Mouse (Mus musculus) adrenal gland, adult 18-20 months (tissue): ENCODE measurements around the gene Slc47a2. TPM values are rescaled to one million over a fixed set of nuclear protein-coding genes. Genes with fewer than 3 reads are reported as not detected.
"Not testable (repeated sequence)": the region's sequence is repeated elsewhere in the genome, so short reads cannot be mapped to it uniquely, and the experiment has no call there.

ENCODE experiments used
- DNase-seq, 2 experiments: peaks; one replicate each; pipeline ENCODE4 v3.0.0; 2021 to 2022; ENCODE audit warnings: low spot score in 2 of 2
- total RNA-seq, 2 experiments: library from RNA; stranded (reverse); gene quantifications; 1 replicate in 1 of 2; 2 replicates in 1 of 2; pipeline ENCODE4 v1.2.3; 2021

Gene Slc47a2
- total RNA-seq, 2 experiments from 2014 or later = not detected

DNA sequence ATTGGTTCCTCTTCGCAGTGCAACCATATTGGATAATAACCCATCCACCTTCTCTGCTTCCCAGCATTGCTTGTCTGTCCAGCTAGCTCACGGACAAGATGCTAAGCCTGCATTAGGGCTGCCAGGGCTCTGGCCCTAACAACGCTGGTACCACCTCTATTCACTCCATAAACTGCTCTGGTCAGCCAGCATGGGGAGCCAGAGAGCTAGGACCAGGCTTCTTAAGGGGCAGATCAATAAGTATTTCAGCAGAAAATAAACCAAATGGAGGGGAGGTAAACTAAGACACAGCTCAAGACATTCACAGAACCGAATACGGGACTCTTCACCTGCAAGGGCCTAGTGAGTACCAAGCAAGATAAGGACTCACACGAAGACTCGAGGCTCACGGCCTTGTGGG is 3.5 kb upstream of the Slc47a2 start:
- DNase-seq = no peak

DNA sequence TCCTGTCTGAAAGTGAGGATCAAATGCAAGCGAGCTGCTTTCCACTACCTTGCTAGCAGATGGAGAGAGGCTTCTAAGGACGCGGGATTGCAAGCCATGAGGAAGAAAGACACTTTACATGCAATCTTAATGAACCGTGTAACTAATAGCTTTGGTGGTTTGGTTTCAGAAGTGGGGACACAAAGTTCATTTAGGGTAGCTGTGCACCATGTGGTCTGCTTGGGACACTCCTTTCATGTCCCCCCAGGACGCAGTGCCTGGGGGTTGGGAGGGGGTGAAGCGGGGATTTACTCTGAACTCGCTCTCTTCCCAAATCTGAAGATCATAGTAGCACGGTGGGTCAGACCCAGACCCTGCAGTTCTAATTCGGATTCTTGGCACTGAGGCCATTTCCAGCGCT is 689 bp downstream of the Slc47a2 start:
- DNase-seq = no peak

DNA sequence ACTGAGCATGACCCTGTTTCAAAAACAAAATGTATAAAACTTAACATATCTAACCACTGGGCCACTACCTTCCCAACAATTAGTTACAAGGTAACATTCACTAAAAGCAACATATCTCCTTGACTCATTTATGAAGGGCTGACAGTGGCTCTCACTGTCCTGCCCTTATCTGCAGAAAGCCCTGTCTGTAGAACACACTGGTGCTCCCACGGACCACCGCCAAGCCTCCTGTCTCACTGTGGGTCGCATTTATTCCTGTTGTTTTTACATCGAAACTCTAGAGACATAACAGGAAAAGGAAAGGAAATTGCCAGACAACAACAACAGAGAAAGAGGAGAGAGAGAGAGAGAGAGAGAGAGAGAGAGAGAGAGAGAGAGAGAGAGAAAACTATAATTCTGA is 1.4 kb downstream of the Slc47a2 start:
- DNase-seq = no peak

DNA sequence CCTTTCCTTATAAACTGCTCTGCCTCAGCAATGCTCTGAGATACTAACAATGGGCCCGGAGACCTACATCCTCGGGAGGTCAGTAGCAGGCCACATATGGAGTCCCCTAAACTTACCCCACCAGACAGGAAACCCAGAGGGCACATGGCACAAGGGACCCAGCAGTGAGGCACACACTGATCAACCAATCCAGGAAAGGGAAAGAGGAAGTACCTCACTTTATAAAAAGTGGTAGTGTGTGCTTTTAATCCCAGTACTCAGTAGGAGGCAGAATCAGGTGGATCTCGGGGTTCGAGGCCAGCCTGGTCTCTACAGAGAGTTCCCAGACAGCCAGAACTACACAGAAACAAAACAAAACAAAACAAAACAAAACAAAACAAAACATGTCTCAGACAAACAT is 2.3 kb downstream of the Slc47a2 start:
- DNase-seq = no peak

DNA sequence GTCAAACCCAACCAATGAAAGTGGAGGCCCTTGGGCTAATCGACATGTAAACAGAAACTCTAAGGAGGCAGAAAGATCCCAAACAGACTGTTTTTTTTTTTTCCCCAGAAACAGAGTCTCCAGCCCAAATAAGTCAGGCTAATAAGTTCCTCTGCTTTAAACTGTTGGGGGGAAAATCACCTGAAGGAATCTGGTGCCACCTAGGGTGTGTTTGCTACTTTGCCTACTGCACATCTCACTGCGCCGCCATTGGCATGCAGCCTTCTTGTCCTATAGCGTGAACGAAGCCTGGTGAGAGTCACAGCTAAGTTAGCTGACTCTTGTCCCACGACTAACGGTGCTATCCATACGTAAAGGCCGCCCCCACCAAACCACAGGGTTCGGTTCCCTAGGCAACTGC is 5.1 kb downstream of the Slc47a2 start:
- DNase-seq = no peak

DNA sequence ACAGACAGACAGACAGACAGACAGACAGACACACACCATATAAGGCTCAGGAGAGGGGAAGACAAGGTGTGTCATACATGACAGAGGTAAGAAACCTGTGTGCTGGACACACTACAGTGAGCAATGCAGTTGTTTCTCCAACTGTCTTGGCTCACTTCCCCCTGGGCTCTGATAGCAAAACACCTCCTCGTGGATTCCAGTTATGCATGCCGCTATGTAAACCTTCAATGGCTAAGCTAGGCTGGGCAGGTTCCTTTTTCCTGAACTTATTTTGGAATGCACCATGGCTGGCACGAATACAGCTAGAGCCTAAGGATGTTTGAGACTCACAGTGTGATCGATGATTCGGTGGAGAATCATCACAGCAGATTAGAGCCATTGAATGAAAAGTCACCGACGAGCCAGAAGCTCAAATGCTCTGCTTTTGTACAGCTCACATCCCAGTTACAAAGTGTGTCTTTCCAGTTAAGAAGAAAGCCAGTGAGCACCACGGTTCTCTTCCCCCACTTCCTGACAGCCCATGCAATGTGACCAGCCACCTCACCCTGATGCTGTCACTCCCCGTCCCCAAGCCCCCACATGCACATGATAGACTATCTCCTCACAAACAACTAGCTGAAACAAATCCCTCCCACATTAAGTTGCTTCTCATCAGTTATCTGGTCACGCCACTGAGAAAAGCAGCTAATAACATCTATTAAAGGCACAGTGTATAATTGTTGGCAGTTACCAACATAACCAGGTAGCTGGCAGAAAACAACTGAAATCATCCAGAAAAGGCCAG is 21.6 kb downstream of the Slc47a2 start:
- DNase-seq = no peak

DNA sequence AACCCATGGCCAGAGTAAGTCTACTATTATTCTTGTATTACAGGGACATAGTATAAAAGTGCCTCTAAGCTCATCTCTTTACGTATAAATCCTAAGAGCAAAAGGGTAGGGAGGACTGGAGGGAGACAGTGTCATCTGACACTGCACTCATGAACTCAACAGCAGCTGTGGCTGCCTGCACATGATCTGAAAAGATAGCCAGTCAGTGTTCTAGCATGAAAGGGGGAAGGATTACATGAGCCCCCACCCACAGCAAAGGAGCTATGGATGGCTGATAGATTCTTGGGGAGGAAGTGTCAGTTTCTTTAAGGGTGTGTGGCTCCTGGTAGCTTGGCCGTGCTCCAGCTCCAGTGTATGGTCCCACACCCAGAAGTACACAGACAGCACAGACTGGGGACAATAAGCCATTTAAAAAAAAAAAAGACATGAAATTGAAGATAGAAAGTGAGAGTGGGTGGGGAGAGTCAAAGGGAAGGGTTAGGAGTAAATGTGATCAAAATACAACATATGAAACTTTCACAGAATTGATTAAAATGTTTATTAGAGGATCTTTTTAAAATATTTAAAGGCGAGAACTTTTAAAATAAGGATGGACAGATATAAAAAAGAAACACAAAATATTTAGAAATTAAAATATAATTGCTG is 22.6 kb downstream of the Slc47a2 start:
- no peak for DNase-seq

DNA sequence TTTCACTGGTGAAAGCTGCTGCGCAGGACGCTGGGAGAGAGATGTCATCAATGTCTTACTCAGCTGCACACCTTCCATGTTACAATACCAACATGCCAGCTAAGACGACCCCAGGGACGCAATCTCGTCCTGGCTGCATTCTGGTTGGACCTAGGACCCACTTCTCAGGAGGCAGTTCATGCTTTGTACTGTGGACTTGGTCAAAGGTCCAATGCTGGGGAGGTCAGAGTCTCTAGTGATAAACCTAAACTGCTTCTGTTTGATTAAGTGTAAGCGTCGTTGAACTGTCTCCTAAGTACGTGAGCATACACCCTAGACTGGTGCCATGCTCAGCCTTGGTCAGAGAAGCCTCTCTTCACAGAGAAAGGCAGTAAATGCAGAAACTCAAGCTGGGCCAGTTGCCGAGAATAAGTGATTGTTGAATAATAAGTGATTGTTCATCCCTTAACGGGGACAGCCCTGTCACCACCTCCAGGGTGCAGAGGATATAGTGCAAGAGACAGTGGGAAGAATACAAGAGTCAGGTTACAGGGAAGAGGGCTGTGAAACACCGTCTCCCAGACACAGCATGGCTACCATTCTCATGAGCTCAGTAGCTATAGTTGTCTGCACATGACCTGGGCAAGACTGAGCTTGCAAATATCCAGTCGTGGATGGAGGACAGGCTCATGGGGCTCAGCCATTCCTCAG is 23.3 kb downstream of the Slc47a2 start:
- DNase-seq = no peak

DNA sequence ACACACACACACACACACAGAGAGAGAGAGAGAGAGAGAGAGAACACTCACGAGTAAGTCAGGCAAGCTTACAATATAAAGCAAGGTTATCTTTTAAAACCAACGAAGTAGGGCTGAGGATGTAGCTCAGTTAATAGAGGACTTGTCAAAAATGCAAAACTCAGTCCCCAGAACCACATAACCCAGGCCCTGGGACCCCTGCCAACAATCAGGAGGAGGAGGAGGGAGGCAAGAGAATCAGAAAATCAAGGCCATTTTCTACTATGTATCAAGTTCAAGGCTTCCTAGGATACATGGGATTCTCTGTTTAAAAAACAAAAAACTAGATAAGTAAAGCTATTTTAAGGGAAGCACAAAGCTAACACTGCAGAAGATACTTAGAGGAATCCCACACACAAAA is 25.8 kb downstream of the Slc47a2 start:
- no peak for DNase-seq

DNA sequence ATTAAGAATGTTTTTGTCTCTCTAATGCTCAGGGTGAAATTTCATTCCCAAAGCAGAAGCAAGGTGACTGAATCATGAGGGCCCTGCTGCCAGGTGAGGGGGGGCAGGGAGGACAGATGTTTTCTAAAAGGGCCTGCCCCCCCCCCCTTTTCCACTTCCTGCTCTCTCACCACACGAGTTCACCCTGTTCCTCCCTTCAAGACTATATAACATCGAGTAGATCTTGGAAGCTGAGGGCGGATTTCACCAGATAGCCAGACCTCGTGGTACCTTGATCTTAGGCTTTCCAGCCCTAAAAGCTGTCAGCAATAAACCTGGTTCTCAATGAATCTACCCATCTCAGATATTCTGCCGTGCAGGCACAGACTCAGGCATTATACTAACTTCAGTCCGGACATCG is 32.3 kb downstream of the Slc47a2 start:
- no peak for DNase-seq

DNA sequence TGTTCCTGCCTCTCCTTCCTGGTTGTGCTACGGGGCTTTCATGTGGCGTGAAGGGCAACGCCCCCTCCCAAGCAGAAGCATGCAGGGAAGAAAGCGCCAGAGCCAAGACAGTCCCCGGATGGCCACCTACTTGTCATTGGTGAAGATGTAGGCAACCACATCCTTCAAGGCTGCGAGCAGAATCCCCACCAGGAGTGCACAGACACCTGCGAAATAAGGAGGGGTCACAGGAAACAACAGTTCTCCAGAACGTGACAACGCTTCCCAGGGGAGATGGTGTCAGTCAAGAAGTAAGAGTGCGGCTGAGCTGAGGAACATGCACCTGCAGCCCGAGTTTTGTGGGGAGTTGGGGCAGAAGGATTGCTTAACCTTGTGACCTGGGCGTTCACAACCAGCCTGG is 32.8 kb downstream of the Slc47a2 start:
- no peak for DNase-seq

DNA sequence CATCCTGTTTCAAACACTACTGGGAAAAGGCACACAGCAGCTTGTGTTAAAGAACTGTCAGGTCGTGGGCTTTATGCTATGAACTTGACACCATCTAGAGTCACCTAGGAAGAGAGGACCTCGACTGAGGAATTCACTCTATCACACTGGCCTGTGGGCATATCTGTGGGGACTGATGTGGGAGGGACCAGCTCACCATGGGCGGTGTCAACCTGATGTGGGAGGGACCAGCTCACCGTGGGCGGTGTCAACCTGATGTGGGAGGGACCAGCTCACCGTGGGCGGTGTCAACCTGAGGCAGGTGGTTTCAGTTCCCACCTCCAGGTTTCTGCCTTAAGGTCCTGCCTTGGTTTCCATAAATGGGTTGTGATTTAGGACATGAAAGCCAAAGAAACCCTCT is 34.9 kb downstream of the Slc47a2 start:
- DNase-seq = no peak

DNA sequence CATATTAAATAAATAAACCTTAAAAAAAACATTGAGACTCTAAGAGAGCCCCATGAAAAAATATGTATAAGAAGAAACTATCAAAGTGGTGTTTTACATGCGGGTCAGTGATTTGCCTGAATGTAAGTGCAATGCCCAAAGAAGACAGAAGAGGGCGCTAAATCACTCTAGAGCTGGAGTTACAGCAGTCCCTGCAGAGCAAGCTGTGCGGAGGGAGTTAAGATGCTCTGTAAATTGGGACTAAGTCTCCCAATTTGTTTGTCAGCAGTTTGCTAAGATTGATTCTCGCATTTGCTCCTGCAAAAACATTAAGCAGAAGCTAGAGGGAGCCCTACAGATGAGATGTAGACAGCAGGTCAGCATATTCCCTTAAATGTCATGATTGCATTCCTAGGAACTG is 37.3 kb downstream of the Slc47a2 start:
- DNase-seq = peak; percentile 34 to 40

DNA sequence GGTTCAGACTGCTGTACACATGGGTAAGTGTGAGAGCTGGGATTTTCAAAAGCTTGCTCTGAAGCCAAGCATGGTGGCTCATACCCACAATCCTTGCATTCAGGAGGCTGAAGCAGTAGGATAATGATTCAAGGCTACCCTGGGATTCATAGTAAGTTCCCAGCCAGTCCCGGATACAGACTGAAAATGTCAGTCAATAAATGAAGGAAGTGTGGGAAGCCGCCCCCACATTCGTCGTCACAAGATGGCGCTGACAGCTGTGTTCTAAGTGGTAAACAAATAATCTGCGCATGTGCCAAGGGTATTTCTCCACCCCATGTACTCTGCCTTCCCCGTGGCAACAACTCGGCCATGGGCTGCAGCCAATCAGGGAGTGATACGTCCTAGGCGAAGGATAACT is 38.1 kb downstream of the Slc47a2 start:
- not testable (repeated sequence) for DNase-seq

DNA sequence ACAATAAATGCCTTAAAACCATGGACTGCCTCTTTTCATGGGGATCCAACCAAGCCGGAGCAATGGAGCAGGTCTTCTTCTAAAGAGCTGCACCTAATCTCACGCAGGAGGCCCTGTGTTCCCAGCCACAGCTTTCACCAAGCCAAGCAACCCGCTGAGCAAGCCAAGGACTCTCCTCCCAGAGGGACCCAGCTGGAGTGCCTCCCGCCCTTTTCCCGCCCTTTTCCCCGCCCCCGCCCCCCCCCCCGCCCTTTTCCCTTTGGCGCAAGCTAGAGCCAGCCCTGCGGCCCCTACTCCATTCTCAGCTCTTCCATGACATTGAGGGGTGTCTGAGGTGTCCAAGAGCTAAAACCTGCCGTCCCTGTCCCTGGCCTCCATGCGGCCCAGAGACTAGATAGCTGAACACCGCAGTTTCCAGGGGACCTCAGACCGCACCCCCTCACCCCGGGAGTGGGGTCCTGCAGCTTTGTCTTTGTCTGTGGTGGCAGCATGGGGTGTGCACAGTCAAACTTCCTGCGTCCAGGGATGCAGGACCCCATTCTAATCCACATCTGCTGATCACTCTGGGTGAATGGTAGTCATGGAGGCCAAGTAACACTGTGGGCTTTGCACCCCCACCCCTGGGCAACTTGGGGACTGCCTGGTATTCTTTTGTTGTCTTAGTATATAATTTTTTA is 41.8 kb downstream of the Slc47a2 start:
- no peak for DNase-seq

DNA sequence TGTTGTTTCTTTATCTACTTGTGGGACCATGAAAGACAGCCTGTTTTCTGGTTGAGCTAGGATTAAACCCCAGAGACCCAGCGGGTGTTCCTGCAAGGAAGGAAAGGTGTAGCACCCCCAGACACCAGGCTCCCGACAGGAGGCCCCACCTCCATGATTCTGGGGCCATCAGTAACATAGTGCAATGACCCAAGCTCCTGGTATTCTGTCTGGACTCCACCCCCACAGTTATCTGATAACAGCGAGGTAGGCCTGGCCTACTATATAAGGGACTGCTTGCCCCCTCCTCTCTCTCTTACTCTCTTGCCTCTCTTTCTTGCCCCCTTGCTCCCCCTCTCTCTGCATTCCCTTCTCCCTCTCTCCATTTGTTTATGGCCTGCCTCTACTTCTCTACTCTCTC is 42.5 kb downstream of the Slc47a2 start:
- no peak for DNase-seq

DNA sequence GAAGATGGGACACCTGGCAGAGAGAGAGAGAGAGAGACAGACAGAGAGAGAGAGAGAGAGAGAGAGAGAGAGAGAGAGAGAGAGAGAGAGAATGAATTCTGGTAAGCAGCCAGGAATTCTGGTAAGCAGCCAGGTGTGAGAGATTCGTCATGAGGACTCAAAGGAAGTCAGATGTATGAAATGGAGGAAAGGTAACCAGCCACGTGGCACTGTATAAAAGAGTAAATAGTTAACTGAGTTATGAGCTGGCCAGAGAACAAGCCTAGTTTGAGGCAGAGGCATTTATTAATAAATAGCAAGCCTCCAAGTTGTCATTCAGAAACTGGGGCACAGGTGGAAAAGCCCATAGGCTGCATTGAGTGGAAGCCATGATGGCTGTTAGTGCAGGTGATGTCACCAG is 44.8 kb downstream of the Slc47a2 start:
- DNase-seq = no peak

DNA sequence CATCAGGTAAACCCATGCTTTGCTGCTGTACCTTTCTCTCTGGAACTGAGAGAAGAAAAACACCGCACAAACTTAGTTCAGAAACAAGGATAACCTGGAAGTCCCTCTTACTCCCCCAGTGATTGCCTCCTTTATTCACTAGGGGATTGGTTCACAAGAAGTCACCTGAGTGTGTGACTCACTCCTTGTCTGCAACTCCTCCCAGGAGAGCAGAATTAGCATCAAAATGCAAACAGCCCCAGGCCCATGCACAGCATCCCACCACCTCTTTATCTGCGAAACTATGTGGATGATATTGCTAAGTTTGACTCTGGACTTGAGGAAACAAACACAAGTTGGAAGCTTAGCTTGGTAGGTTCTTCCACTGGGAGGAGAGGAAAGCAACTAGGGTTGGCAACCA is 45.3 kb downstream of the Slc47a2 start:
- no peak for DNase-seq

DNA sequence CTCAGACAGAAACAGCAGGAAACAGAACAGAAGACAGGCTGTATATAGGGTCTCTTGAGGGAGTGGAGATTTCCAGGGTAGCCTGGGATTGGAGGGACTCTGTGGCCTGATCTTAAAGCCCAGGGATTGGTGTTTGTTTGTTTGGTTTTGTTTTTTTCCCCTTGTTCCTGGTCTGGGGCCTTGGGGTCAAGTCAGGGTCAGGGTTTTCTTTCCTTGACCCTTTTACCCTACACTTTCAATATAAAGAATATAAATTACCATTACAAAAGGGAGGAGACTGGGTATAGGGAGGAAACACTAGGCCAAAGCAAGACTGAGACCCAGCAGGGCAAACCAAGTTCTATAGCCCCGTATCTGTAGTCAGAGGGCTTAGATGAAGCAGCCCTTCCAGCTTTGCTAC is 46.1 kb downstream of the Slc47a2 start:
- DNase-seq = no peak

DNA sequence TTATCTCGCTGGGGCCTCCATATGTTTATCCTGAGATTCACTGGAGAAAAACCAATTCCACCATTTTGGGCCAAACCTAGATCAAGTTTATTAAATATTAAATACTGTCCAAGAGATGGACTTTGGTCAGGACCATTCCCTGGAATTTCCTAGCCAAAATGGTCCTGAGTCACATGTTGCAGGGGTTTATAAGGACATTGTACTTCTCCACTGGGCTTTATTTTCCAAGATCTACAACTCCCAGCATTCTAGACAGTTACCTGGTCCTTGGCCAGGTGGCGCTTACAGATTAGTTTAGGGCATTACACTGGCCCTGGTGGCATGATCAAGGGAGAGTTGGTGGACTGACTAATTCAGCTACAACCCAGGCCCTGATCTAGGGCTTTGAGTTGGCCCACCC is 47.1 kb downstream of the Slc47a2 start:
- DNase-seq = no peak

DNA sequence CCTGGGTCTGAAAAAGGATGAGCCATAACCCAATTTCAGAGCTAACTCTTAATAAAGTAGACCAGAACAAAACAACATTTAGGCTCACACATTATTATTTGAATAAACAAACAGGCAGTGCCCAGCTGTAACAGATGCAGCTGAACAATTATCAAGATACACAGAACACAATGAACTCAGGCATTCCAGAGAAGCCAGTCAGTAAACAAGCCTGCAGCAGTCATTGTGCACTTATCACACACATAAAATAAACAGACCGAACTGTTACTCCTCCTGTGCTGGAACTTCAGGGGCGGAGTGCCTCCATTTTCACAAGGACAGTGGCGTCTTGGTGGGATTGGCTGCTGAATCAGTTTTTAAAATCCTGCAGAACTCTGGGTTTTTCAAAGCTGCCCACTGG is 48.2 kb downstream of the Slc47a2 start:
- no peak for DNase-seq

DNA sequence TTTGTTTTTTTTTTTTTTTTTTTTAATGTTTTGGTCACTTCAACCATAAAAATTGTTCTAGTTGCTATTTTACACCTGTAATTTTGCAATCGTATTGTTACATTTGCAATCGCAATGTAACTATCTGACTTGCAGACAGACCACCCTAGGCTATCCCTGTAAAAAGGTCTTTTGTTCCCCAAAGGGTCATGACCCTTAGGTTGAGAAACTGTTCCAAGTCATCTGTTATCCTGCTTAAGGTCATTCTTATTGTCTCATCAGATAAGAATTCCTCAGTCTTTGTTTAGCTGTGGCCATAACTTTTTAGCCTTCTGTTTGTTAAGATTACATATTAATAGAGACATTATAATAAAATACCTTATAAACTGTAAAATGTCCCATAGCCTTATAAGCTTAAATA is 49.4 kb downstream of the Slc47a2 start:
- no peak for DNase-seq
